Mouse (Mus musculus): ENCODE measurements around the gene Slc51a. TPM values are rescaled to one million over a fixed set of nuclear protein-coding genes. Genes with fewer than 3 reads are reported as not detected.

Gene Slc51a
- not detected for polyA plus RNA-seq (2014; fragmentation: Illumina TruSeq; extraction: RNeasy Lipid Tissue Mini Kit (QIAGEN cat#74804); ENCODE audit: low read depth, low replicate concordance)

GRCm38 (mm10) chr16:32487234-32488111 lies at the start of gene Slc51a:
Slc51a (minus strand) TSS chr16:32487879.

GRCm38 (mm10) chr16:32495965-32496364 lies 8.3 kb upstream of the Slc51a start, which contains the start of gene Zdhhc19:
Zdhhc19 (plus strand) TSS chr16:32496265.

GRCm38 (mm10) chr16:32430474-32431046 lies 57.1 kb downstream of the Slc51a start, which contains the start of gene Pcyt1a:
Pcyt1a (plus strand) TSS chr16:32430921.

Other genes starting within 250 kb of the Slc51a start
- gene Fbxo45, start 240.7 kb downstream of the Slc51a start, polyA plus RNA-seq (2014; fragmentation: Illumina TruSeq; extraction: RNeasy Lipid Tissue Mini Kit (QIAGEN cat#74804); ENCODE audit: low read depth, low replicate concordance): 26.0 TPM
- gene Wdr53, start 240.7 kb downstream of the Slc51a start, polyA plus RNA-seq (2014; fragmentation: Illumina TruSeq; extraction: RNeasy Lipid Tissue Mini Kit (QIAGEN cat#74804); ENCODE audit: low read depth, low replicate concordance): 19.4 TPM
- not detected for gene Smco1, start 216.4 kb downstream of the Slc51a start, polyA plus RNA-seq (2014; fragmentation: Illumina TruSeq; extraction: RNeasy Lipid Tissue Mini Kit (QIAGEN cat#74804); ENCODE audit: low read depth, low replicate concordance)
- 11.2 TPM for gene Rnf168, start 210.4 kb downstream of the Slc51a start, polyA plus RNA-seq (2014; fragmentation: Illumina TruSeq; extraction: RNeasy Lipid Tissue Mini Kit (QIAGEN cat#74804); ENCODE audit: low read depth, low replicate concordance)
- 9.5 TPM for gene Ubxn7, start 155.6 kb downstream of the Slc51a start, polyA plus RNA-seq (2014; fragmentation: Illumina TruSeq; extraction: RNeasy Lipid Tissue Mini Kit (QIAGEN cat#74804); ENCODE audit: low read depth, low replicate concordance)
- 0.83 TPM for gene Tm4sf19, start 87.4 kb downstream of the Slc51a start, polyA plus RNA-seq (2014; fragmentation: Illumina TruSeq; extraction: RNeasy Lipid Tissue Mini Kit (QIAGEN cat#74804); ENCODE audit: low read depth, low replicate concordance)
- gene Tctex1d2, start 68.2 kb downstream of the Slc51a start, polyA plus RNA-seq (2014; fragmentation: Illumina TruSeq; extraction: RNeasy Lipid Tissue Mini Kit (QIAGEN cat#74804); ENCODE audit: low read depth, low replicate concordance): 26.9 TPM
- gene Pcyt1a, start 57.0 kb downstream of the Slc51a start, polyA plus RNA-seq (2014; fragmentation: Illumina TruSeq; extraction: RNeasy Lipid Tissue Mini Kit (QIAGEN cat#74804); ENCODE audit: low read depth, low replicate concordance): 27.3 TPM
- 1.6 TPM for gene Zdhhc19, start 8.4 kb upstream of the Slc51a start, polyA plus RNA-seq (2014; fragmentation: Illumina TruSeq; extraction: RNeasy Lipid Tissue Mini Kit (QIAGEN cat#74804); ENCODE audit: low read depth, low replicate concordance)
- 24.1 TPM for gene Tfrc, start 121.0 kb upstream of the Slc51a start, polyA plus RNA-seq (2014; fragmentation: Illumina TruSeq; extraction: RNeasy Lipid Tissue Mini Kit (QIAGEN cat#74804); ENCODE audit: low read depth, low replicate concordance)
- gene Tnk2, start 156.0 kb upstream of the Slc51a start, polyA plus RNA-seq (2014; fragmentation: Illumina TruSeq; extraction: RNeasy Lipid Tissue Mini Kit (QIAGEN cat#74804); ENCODE audit: low read depth, low replicate concordance): 58.0 TPM
- gene Muc4, start 248.0 kb upstream of the Slc51a start, polyA plus RNA-seq (2014; fragmentation: Illumina TruSeq; extraction: RNeasy Lipid Tissue Mini Kit (QIAGEN cat#74804); ENCODE audit: low read depth, low replicate concordance): 1.5 TPM